Mouse (Mus musculus) stomach, postnatal 0 days (tissue): ENCODE results near the gene Papss2.

Source experiments
- CTCF ChIP-seq: IDR thresholded peaks from 2 replicates; pipeline ENCODE4 v1.5.1; 2016; ENCODE audit warnings: antibody characterized with exemption, low read depth, mild to moderate bottlenecking, moderate library complexity
- EP300 ChIP-seq: optimal IDR thresholded peaks from 2 replicates; pipeline ENCODE3; 2016; ENCODE audit warnings: antibody characterized with exemption

GRCm38 (mm10) chr19:32611386-32612092 is 15.9 kb downstream of the Papss2 start:
- no peak for TF ChIP-seq CTCF
- no peak for TF ChIP-seq EP300
